ENCODE assay signal across 18 mouse cellular contexts in the genomic region with DNA sequence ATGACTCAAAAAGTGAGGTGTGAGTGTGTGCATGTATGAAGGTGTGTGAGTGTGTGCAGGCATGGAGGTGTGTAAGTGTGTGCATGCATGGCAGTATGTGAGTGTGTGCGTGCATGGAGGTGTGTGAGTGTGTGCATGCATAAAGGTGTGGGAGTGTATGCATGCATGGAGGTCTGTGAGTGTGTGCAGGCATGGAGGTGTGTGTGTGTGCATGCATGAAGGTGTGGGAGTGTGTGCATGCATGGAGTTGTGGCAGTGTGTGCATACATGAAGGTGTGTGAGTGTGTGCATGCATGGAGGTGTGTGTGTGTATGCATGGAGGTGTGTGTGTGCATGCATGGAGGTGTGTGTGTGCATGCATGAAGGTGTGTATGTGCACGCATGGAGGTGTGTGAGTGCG. TPM values are rescaled to one million over a fixed set of nuclear protein-coding genes. Genes with fewer than 3 reads are reported as not detected.
"Had no signal": no experiment of that assay in that cellular context is flagged by ENCODE, and none has a peak within 500 bp of the region (broad histone marks: within the 10 kb centered on the region; RNA-seq: fewer than 3 reads in every experiment).

No protein-coding gene starts in this region.

- H3K27ac ChIP-seq: neural tube, embryonic 13.5 days; neural tube, embryonic 15.5 days; stomach, embryonic 15.5 days; stomach, postnatal 0 days had no signal

- H3K4me3 ChIP-seq: neural tube, embryonic 13.5 days; neural tube, embryonic 15.5 days; stomach, embryonic 15.5 days had no signal

- DNase-seq: retina, postnatal 1 day; right cerebral cortex, adult 18-20 months; right cerebral cortex, postnatal 14 days; right cerebral cortex, postnatal 25 days; right cerebral cortex, postnatal 4 days; spleen, adult 18-20 months; thymus, adult 18-20 months; thymus, adult 2 months; thymus, postnatal 14 days; thymus, postnatal 25 days; thymus, postnatal 36 days; thymus, postnatal 4 days had no signal

- H3K9me3 ChIP-seq: neural tube, embryonic 13.5 days; neural tube, embryonic 15.5 days; stomach, embryonic 15.5 days had no signal

- H3K4me2 ChIP-seq: neural tube, embryonic 13.5 days; neural tube, embryonic 15.5 days; stomach, embryonic 15.5 days had no signal

- H3K36me3 ChIP-seq: neural tube, embryonic 13.5 days; neural tube, embryonic 15.5 days; stomach, embryonic 15.5 days had no signal

- H3K9ac ChIP-seq: neural tube, embryonic 13.5 days; neural tube, embryonic 15.5 days; stomach, embryonic 15.5 days had no signal

- H3K27me3 ChIP-seq: stomach, embryonic 15.5 days had no signal

- H3K4me1 ChIP-seq: neural tube, embryonic 13.5 days; neural tube, embryonic 15.5 days; stomach, embryonic 15.5 days had no signal

RNA-seq across cellular contexts. Expression of gene Myod1, which starts 11.2 kb away (rescaled TPM):
- total RNA-seq: neutrophil, adult 5-6 weeks had no signal
- polyA plus RNA-seq: small intestine, adult 2 months had no signal
